Mouse (Mus musculus) G1E (cell line): ENCODE measurements at regions not wholly inside any gene's neighbourhood (a gene's known extent, or its start where the extent isn't known, plus 50 kb on each side); places are given as distances from the start of the nearest gene placed in this dataset.

Source experiments
- CTCF ChIP-seq: IDR thresholded peaks from 2 replicates; pipeline ENCODE4 v1.5.1; 2012; ENCODE audit warnings: low read depth, low read length, inconsistent platforms, mixed read lengths
- GATA1 ChIP-seq: IDR thresholded peaks from 2 replicates; pipeline ENCODE4 v1.6.1; 2012; ENCODE audit warnings: borderline replicate concordance, low read length, inconsistent platforms, mixed read lengths
- GATA2 ChIP-seq: IDR thresholded peaks from 2 replicates; pipeline ENCODE4 v1.6.1; 2012; ENCODE audit warnings: low read depth, low read length, inconsistent platforms, borderline replicate concordance
- POLR2AphosphoS5 ChIP-seq: IDR thresholded peaks from 2 replicates; pipeline ENCODE4 v1.6.1; 2012; ENCODE audit warnings: low read depth, low read length, inconsistent platforms; ENCODE audit not compliant: insufficient replicate concordance
- TAL1 ChIP-seq: conservative IDR thresholded peaks from 2 replicates; pipeline ENCODE4 v1.6.1; 2012; ENCODE audit warnings: low read depth, low read length, inconsistent platforms, mixed read lengths

DNA sequence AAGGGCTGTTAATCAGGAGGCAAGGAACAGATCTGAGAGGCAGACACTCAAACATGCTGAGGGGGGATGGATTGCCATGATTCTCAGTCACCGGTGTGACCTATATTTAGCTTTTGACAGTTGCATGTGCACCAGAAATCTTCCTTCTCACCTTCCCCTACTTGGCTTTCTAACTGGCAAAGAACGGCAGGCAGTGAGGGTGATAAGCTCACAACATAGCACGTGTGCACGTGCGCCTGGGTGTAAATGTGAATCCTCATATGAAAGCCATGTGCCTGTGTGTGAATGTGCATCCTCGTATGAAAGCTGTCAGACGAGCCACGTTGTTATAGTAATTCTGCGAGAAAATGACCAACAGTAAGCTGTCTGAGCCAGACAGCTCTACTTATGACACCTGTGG lies 200.3 kb downstream of the Rap2a start:
- TF ChIP-seq CTCF: no peak
- TF ChIP-seq TAL1: no peak
- no peak for TF ChIP-seq POLR2AphosphoS5
- no peak for TF ChIP-seq GATA1
- TF ChIP-seq GATA2: no peak
